Mouse (Mus musculus) left cerebral cortex, adult 2 months (tissue): ENCODE measurements around the gene Trim30b. TPM values are rescaled to one million over a fixed set of nuclear protein-coding genes. Genes with fewer than 3 reads are reported as not detected.
"Not testable (repeated sequence)": the region's sequence is repeated elsewhere in the genome, so short reads cannot be mapped to it uniquely, and the experiment has no call there.

Experiments used
- DNase-seq, 2 experiments: peaks; one replicate each; pipeline ENCODE4 v3.0.0; 2021 to 2022; ENCODE audit warnings: low spot score in 2 of 2, mixed read lengths in 1 of 2; ENCODE audit errors: extremely low spot score in 1 of 2
- H3K27ac ChIP-seq: fragments of 200-600 bp; 2 replicates; pipeline ENCODE4 v1.8.1; 2022
- H3K4me3 ChIP-seq: fragments of 200-600 bp; 2 replicates; pipeline ENCODE4 v1.8.1; 2022
- CTCF ChIP-seq: fragments of 200-600 bp; IDR thresholded peaks from 2 replicates; pipeline ENCODE4 v1.8.1; 2022; ENCODE audit warnings: antibody characterized with exemption, mild to moderate bottlenecking, moderate library complexity
- intact Hi-C: fragments of 180-260 bp; cut with DNase I; formaldehyde crosslinking; loops from one replicate; pipeline ENCODE4 v1.15.1; 2025
- total RNA-seq, 2 experiments: library from RNA; stranded (reverse); gene quantifications; 2 replicates each; pipeline ENCODE4 v1.2.3; 2021

Trim30b gene
- total RNA-seq, 2 experiments from 2014 or later: not detected

GRCm38 (mm10) chr7:104322028-104322427 lies 47.7 kb downstream of the Trim30b start:
- Histone ChIP-seq H3K27ac (no peak overlapping the region), H3K4me3 (no peak overlapping the region)
- TF ChIP-seq CTCF: no peak
- no peak for DNase-seq
- intact Hi-C loops: loop anchor here (5.0 kb wide), 1 partner anchor 40 kb away; no protein-coding TSS in a partner anchor

GRCm38 (mm10) chr7:104315369-104316080 lies 54.2 kb downstream of the Trim30b start, which contains the start of gene Trim12a:
Gene Trim12a (minus strand): TSS chr7:104315466.
- intact Hi-C loops, H3K27ac ChIP-seq, DNase-seq: not testable (repeated sequence)
- H3K4me3 ChIP-seq: peak within 1 kb of the TSS; percentile 37

GRCm38 (mm10) chr7:104314796-104315353 lies 54.8 kb downstream of the Trim30b start:
- H3K27ac ChIP-seq: no peak overlapping the region
- peak overlapping the region; percentile 37 for H3K4me3 ChIP-seq
- TF ChIP-seq CTCF: no peak
- no peak for DNase-seq
- intact Hi-C loops: no loop called here

Other genes with a start within 250 kb of the Trim30b start
- gene Ubqln5, start 240.1 kb downstream of the Trim30b start, total RNA-seq: not detected
- gene Olfr643, start 232.5 kb downstream of the Trim30b start, total RNA-seq: not detected
- not detected for gene Ubqln3, start 226.6 kb downstream of the Trim30b start, total RNA-seq
- not detected for gene Ubqlnl, start 219.3 kb downstream of the Trim30b start, total RNA-seq
- not detected for gene Olfm5, start 205.1 kb downstream of the Trim30b start, total RNA-seq
- under 1 TPM; 0.26 to 0.27 TPM for gene Olfr648, start 186.5 kb downstream of the Trim30b start, total RNA-seq
- not detected for gene Olfr649, start 173.9 kb downstream of the Trim30b start, total RNA-seq
- under 1 TPM; 0.19 to 0.34 TPM for gene Trim6, start 151.1 kb downstream of the Trim30b start, total RNA-seq
- 1 to 10 TPM; 1.0 to 1.3 TPM for gene Trim34a, start 125.4 kb downstream of the Trim30b start, total RNA-seq
- under 1 TPM; 0.43 to 0.51 TPM for gene Trim5, start 81.8 kb downstream of the Trim30b start, total RNA-seq
- 1 to 10 TPM; 2.2 to 3.2 TPM for gene Trim12a, start 54.4 kb downstream of the Trim30b start, total RNA-seq
- not detected for gene Trim34b, start 40.4 kb downstream of the Trim30b start, total RNA-seq
- 1 to 10 TPM; 1.0 to 1.5 TPM for gene Trim12c, start 16.5 kb downstream of the Trim30b start, total RNA-seq
- gene Trim30c, start 31.0 kb upstream of the Trim30b start, total RNA-seq: under 1 TPM in 1 of 2 experiments, not detected in 1; 0.19 TPM
- gene Trim30a, start 95.3 kb upstream of the Trim30b start, total RNA-seq: under 1 TPM; 0.66 to 0.98 TPM
- under 1 TPM; 0.36 to 0.40 TPM for gene Trim30d, start 138.0 kb upstream of the Trim30b start, total RNA-seq
- gene Olfr651, start 180.2 kb upstream of the Trim30b start, total RNA-seq: not detected
- gene Olfr652, start 191.0 kb upstream of the Trim30b start, total RNA-seq: not detected
- not detected for gene Olfr653, start 207.4 kb upstream of the Trim30b start, total RNA-seq
- gene Olfr654, start 217.1 kb upstream of the Trim30b start, total RNA-seq: not detected
- gene Olfr655, start 231.9 kb upstream of the Trim30b start, total RNA-seq: not detected
- gene Olfr656, start 244.1 kb upstream of the Trim30b start, total RNA-seq: not detected